Mouse (Mus musculus): ENCODE results near the gene Smap1. TPM values are rescaled to one million over a fixed set of nuclear protein-coding genes. Genes with fewer than 3 reads are reported as not detected.
"Not testable (repeated sequence)": the region's sequence is repeated elsewhere in the genome, so short reads cannot be mapped to it uniquely, and the experiment has no call there.

The Smap1 gene
- 63.1 and 70.6 TPM in 2 replicates for total RNA-seq (2015)
- 28.7 and 39.4 TPM in 2 replicates for total RNA-seq (2017)

DNA sequence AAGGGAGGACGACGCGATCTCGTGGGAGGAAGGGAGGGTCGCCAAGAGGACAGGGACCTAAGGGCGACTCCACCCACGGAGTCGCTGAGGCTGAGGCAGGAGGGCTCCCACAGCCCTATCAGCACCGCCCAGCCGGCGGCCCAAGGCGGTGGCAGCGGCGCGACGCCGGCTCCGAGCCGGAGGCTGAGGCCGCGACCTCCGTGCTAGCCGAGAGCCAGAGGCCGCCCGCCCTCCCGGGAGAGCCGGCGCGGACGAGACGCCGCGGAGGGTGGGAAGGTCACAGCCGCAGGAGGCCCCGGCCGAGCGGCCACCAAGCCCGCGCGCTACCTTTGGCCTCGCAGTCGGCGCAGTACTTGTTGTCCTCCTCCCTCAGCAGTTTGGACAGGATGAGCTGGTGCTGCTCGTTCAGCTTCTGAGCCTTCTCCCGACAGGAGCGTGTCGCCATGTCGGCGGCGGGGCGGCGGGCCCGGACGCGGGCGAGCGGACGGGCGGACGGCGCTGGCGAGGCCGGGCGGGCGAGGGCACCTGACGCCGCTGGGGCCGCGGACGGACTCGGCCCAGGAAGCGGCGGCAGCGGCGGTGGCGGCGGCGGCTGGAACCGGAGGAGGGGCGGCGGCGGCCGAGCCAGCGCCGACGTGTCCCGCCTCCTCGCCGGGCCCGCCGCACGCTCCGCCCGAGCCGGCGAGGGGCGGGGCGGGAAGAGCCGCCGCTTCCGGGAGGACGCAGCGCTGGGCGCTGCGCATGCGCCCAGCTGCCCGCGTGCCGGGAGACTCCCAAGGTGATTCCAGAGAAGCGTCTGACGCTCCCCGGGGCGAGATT is at the start of gene Smap1:
TSS of gene Smap1 (minus strand) at position 607 of the 819 bp plus-strand sequence.
- peak; percentile 90 for ATAC-seq (ENCODE audit: poor library complexity, severe bottlenecking)

DNA sequence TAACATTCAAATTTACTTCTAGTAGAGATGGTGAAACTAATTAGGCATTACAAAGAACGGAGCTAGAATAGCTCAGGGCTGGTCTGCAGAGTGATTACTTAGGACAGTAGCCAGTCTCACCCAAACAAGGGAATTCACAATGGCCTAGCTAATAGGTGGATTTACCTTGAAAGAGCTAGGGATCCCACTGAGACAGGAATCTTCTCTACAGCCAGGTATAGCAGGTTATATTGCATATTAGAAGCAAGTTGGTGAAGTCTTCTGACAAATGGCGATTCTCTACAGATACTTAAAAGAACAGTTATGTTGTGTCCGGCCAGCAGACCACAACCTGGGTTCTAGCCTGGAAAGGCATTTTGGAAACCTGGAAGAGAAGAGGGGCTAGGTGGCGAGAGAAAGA is 49.0 kb upstream of the Smap1 start:
- not testable (repeated sequence) for ATAC-seq (ENCODE audit: poor library complexity, severe bottlenecking)

DNA sequence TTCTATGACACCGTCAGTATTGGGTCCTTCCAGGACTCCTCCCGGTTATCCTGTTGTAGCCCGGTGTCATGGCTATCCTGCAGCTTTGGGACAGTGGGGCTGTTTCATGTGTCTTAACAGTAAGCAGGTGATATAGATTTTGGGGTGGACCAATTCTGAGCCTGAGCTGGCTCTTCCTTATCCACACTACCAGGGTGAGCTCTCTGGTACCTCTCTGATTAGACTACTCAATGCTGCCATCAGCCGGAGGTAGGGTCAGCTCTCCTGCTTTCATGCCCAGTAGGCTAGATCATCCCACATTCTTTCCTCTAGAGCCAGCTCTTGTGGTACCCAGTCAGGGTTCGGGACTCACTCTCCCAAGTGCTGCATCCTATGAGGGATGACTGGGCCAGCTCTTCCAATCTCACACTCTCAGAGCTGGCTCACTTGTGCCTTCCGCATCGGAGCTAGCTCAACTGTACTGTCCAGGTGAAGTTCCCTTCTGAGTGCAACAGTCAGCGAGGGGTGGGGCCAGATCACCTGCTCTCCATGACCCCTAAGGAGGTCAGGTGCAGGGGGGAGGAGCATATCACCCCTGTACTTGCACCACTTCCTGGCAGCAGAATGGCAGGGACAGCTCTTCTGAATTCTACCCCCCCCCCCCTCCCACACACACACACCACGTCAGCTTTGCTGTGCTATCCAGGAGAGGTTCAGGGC is 46.1 kb upstream of the Smap1 start:
- ATAC-seq (ENCODE audit: poor library complexity, severe bottlenecking) = no peak

DNA sequence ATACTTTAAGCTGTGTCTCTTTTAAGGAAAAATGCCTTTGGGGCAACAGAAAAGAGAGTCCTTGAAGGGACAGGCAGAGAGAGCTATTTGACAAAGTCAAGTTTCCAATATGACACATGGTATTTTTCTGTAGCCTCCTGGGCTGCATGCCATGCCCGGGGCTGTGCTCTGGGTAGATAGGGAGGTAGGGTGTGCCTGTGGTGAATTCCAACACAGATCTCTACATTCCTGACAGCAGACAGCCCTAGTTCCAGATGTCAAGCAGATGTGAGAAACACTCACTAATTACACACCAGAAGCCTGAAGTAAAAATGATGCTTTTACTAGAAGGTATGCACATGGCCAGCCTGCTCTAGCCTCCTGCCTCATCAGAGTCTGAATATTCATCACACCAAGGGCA is 44.1 kb upstream of the Smap1 start:
- ATAC-seq (ENCODE audit: poor library complexity, severe bottlenecking) = peak; percentile 51; the same call in 1 of the 2 replicates

DNA sequence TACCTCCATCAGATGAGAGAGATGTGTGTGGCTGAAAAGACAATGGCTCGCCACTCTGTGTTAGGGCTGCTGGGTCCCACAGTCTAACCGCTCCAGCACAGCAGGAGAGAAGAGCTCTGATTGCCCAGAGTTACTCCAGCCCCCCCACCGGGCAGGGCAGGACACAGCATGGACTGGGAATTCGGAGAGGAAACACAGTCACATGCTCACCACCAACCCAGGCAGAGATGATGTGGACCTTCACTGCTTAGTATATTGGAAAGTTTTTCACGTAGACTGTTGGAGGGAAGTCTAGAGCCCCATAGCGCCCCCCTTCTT is 37.3 kb upstream of the Smap1 start:
- ATAC-seq (ENCODE audit: poor library complexity, severe bottlenecking) = no peak

DNA sequence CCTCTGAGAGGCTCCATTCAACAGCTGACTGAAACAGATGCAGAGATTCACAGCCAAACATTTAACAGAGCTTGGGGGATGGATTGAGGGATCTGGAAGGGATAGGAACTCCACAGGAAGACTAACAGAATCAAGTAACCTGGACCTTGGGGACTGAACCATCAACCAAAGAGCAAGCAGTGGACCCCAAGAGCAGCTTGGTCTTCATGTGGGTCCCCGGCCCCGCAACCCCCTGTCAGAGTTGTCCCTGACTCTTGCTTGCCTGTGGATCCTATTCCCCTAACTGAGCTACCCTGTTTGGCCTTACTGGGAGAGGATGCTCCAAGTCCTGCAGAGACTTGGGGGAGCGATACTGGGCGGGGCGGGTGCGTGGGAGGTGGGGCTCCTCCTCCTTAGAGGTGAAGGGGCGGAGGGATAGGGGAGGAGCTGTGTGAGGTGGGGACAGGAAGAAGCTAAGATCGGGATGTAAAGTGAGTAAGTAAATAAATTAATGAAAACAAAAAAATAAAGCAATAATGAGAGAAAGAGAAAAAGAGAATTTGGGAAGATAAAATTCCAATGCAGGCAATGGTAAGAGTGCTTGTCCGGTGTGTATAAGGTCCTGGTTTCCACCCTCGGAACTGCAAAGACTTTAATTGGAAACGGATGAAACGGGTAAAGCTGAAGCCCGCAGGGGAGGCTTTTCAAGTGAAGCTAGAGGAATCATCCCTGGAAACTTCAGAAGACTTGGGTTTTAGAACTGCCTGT is 36.7 kb upstream of the Smap1 start:
- ATAC-seq (ENCODE audit: poor library complexity, severe bottlenecking) = no peak

DNA sequence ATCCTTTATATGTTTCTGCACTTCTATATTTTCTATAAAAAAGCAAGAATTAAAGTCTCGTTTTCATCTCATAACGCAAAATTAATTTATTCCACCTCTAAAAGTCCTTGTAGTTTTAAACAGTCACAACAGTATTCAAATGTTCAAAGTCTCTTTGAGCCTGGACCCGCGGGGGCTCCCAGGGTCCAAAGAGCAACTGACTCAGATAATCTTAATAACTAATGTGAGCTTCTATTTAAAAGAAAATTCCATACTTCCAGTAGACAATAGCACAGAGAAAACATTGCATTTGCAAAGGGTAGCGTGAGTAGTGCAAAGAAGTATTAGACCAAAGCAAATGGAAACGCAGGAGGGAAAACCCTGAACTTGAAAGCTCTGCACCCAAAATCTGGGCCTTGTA is 36.0 kb upstream of the Smap1 start:
- ATAC-seq (ENCODE audit: poor library complexity, severe bottlenecking) = no peak

DNA sequence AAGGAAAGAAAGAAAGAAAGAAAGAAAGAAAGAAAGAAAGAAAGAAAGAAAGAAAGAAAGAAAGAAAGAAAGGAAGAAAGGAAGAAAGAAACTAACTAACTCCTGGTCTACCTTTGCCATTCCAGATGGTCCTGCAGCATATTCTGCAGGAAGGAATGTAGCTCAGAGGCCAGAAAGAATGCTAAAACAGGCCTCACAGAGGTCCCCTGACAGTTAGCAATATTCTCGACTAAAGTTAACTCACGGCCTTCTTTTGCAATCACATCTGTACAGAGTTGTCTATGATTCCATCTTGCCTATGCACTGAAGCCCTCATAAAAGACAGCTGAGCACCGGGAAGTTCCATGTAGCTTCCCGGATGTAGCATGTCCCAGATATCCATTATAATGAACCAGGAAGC is 33.4 kb upstream of the Smap1 start:
- no peak for ATAC-seq (ENCODE audit: poor library complexity, severe bottlenecking)

DNA sequence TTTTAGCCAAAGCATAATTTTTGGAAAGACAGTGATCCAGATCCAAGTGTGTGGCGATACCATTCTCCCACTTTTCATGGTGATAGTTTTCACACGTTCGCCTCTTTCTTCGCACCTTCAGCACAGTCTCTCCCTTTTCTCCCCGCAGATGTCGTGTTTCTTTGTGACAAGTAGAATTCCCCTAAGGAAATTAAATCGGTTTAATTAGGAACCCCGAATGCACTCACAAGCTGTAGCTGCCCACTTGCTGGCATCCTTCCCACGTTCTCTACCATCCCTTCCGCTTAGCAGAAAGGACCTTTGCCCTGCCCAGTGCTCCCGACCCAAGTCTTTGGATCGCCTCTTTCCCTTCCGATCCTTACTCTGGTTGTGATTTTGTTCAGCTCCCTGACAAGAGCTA is 31.8 kb upstream of the Smap1 start:
- ATAC-seq (ENCODE audit: poor library complexity, severe bottlenecking) = no peak

DNA sequence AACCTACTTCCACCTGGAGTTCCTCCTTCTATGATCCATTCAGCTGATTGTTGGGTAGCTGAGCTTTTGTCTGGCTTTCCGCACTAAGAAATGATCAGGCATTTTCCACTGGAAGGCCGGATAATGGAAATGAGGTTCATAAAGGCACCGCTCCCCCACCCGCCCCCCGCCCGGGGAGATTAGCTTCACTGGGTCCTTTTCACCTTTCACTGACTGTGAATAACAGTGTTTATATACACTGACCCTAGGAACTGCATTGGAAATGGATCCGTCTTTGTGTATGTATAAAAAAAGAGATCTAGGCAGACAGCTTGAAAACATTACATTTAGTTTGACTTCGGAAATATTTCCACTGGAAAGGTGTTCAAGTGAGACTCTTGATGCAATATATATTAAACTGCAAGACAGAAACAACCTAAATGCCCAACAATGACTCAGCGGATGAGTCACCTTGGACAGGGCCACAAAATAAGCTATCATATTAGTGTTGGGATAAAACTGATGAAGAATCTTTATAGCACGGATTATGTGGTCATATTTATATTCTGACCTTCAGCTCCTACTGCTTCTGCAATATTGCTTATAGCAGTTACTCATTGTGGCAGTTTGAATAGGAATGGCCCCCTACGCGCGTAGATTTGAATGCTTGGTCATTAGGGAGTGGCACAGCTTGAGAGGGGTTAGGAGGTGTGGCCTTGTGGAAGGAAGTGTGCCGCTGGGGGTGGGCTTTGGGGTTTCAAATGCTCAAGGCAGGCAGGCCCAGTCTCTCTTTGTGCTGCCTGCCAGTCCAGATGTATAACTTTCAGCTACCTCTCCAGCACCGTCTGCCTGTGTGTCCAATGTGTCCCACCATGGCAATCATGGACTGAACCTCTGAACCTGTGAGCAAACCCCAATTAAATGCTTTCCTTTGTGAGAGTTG is 26.9 kb upstream of the Smap1 start:
- no peak for ATAC-seq (ENCODE audit: poor library complexity, severe bottlenecking)

DNA sequence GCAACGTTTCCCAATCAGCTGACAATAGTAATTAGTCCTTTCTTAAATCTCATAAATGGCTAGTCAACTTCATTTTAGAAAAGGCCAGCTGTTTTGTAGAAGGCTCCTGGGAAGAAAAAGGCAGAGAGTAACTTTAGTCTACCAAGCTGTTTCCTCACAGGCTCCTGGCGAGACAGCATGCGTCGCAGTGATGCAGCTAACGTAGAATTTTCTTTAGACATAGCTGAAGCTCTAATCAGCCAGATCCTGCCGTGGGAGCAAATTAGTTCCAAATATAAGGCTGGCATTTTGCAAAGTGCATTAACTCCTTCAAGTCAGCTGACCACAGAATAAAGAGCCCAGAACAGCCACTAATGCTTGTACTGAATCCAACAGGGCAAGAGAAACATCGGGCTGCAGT is 26.2 kb upstream of the Smap1 start:
- no peak for ATAC-seq (ENCODE audit: poor library complexity, severe bottlenecking)

DNA sequence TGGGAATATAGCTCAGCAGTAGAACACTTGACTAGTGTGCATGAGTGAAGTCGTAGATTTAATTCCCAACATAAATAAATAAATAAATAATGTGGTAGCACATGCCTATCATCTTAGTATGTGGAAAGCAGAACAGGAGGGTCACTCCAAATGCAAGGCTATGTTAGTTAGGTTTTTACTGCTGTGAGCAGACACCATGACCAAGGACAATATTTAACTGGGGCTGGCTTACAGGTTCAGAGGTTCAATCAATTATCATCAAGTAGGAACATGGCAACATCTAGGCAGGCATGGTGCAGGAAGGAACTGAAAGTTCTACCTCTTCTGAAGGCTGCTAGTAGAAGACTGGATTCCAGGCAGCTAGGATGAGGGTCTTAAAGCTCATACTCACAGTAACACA is 22.0 kb upstream of the Smap1 start:
- no peak for ATAC-seq (ENCODE audit: poor library complexity, severe bottlenecking)

DNA sequence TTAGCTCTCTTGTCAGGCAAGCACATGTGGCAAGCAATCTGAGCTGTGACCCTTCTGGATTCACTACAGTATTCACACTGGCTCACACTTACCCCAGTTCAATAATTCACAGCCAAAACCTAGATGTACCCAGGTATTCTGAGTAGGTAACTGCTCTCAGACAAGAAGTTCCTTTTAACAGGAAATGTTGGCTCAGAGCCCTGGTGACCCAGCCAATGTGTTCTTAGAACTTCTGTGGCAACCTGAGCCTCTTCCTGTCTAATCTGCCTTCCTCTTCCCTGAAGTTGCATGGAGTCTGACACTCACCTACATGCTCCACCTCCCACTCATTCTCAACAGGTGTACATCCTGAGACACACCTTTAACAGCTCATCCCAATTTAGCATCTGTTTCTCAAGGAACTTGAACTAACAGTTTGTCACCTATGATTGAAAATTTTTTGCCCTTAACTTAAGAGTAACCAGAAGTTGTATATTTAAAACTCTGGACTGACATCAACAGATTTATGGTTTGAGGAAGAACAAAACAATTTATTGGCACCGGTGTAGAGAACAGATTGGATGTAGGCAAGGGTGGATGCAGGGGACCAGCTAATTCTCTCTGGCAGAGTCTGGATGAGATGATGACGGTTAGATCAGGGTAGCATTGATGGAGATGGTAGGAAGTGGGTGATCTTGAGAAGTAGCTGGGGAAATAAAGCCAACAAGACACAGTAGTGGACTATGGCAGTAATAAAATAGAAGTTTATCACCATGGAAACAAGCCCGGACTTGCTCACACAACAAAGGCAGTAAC is 21.2 kb upstream of the Smap1 start:
- ATAC-seq (ENCODE audit: poor library complexity, severe bottlenecking) = no peak

DNA sequence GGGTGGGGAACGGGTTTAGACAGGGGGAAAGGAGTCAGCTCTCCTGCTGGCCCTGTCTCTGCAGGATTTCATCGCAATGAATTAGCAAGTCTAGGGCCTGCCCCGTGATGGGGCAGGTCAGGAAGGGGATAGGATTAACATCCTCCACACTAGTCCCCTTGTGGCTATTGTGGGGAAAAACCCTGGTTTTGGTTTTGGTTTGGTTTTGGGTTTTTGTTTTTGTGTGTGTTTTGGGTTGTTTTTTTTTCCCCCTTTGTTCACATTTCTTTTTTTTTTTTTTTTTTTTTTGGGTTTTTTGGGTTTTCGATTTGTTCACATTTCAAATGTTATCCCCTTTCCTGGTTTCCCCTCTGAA is 13.3 kb upstream of the Smap1 start:
- ATAC-seq (ENCODE audit: poor library complexity, severe bottlenecking) = no peak

DNA sequence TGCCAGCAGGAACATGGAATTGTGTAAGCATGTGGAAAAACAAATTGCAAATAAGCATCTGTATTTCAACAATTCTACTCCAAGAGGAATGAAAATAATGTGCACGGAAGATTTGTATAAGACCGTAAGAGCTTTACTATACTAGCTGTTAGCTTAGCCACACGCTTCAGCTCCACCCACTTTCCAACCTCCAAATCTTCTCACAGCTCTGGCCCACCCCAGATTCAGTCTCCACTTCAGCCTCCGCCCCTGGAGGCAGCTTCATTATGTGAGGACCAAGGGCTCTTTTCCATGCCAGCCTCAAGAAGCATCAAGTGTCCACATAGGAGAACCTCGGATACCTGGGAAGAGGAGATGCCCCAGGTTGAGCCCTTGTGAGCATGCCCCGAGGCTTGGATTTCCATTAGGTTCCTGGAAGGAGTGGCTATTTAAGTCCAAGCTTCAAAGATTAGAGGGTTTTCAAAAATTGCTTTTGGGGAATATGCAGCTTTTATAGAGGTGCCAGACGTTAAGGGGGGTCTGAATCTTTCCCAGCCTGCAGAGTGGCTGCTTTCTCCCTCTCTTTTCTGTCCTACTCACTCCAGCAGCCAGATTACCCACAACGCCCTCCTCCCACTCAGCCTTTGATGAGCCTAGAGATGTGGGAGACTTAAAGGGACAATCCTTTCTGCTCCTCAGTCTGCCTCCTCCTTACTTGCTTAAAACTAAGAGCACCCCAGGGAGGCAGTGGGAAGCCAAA is 12.7 kb upstream of the Smap1 start:
- ATAC-seq (ENCODE audit: poor library complexity, severe bottlenecking) = no peak

DNA sequence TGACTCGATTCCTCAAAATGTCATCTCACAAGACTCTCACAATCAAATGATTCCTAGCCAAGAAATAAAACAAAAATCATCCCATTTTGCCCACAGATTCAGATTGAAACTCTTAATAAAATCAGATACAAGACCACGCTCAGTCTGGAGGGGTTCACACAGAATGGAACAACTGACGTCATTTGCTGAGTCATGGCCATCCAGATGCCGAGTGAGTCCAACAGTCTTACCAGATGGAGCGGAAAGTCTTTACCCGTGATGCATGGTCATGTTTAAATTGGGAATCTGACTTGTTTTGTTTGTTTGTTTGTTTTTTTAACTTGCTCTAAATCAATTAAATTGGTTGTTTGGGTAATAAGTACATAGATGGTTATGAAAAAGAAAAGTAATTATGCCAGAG is 7.3 kb upstream of the Smap1 start:
- no peak for ATAC-seq (ENCODE audit: poor library complexity, severe bottlenecking)

DNA sequence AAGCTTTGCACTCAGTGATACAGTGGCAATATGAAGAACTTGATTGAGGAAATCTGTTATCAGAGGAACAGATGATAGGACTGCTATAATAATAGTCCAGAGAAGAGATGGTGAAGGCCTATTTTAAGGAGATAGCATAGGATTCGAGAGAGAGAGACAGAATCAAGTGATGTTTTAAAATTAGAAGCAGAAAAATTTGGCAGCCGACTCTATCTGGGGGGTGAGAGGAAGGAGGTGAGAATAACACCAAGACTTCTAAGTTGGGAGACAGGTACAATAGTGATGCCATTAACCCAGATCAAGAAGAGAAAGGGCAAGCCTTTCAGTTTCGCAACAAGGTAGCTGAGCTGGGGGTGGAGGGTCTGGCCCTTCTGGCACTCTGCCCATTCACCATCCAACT is 6.3 kb upstream of the Smap1 start:
- no peak for ATAC-seq (ENCODE audit: poor library complexity, severe bottlenecking)

DNA sequence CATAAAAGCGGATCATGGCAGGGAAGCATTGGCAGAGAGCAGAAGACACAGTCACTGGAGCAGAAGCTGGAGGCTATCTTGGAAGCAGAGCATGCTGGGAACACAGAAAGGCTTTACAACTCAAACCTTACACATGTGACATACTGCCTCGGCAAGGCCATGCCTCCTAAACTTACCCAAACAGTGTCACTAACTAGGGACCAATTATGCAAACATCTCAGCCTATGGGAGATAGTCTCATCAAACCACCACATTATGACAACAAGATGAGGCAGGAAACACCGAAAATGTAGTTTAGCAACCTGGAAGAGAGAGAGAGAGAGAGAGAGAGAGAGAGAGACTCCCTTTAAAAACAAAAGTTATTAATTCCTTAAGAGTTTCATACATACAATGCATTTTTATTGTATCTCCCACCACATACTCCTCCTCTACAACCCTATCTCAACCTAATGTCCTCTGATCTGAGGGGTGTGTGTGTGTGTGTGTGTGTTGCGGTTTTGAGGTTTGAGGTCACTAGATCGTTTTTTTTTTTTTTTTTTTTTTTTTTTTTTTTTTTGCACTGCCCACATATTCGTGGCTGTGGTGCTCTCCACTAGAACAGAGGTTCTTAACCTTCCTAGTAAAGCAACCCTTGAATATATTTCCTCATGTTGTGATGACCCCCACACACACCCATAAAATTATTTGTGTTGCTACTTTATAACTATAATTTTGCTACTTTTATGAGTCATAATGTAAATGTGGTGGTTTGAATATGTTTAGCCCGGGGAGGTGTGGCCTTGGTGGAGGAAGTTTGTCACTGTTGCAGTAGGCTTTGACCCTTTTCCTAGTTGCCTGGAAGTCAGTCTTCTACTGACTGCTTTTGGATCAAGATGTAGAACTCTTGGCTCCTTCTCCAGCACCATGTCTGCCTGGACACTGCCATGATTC is 1.9 kb upstream of the Smap1 start:
- ATAC-seq (ENCODE audit: poor library complexity, severe bottlenecking) = no peak
